In the genomic region with DNA sequence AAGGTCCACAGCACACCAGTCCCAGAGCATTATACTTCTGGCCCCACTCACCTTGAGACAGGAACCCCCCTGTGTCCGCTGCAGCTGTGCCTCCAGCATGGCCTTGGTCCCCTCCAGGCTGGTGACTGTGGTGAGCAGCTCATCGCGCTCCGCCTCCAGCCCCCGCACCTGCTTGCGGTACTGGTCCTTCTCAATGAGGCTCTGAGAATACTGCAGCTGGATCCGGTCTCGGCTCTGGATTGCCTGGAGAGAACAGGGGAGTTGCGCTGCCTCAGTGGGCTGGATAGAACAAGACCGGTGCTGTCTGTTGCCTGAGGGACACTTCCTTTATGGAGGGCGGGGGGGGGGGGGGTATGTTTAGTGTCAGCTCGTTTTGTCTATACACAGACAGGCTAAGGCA, we compare ENCODE assay signal across 14 mouse cellular contexts. TPM values are rescaled to one million over a fixed set of nuclear protein-coding genes. Genes with fewer than 3 reads are reported as not detected.
DNase-seq lines count a peak whose midpoint lies in the region; ATAC-seq and TF ChIP-seq lines count a peak whose summit lies in the region.
"Had no signal": no experiment of that assay in that cellular context is flagged by ENCODE, and none has a peak within 500 bp of the region (broad histone marks: within the 10 kb centered on the region; RNA-seq: fewer than 3 reads in every experiment).

No protein-coding gene starts in this region.

- TF ChIP-seq POLR2A in heart, adult 2 months (IDR thresholded peaks at IDR 0.05; ENCODE audit: insufficient read depth, low read depth, low read length) = no peak

- 63% methylated on average over 12 of the region's 12 CpGs for WGBS in heart, adult 2 months
- WGBS in kidney, embryonic 15.5 days = 79% methylated on average over 12 of the region's 12 CpGs
- 75% methylated on average over 12 of the region's 12 CpGs for WGBS in midbrain, embryonic 11.5 days
- 76% methylated on average over 11 of the region's 12 CpGs for WGBS in midbrain, postnatal 0 days
- 82% methylated on average over 12 of the region's 12 CpGs for WGBS in forebrain, embryonic 11.5 days

- H3K4me3 ChIP-seq in heart, adult 2 months = no peak overlapping the region
- H3K4me3 ChIP-seq in kidney, embryonic 15.5 days (replicated peaks) = no peak overlapping the region
- H3K4me3 ChIP-seq in midbrain, embryonic 11.5 days (ENCODE audit: low read depth, low read length) = no peak overlapping the region
- no peak overlapping the region for H3K4me3 ChIP-seq in midbrain, postnatal 0 days (ENCODE audit: low read depth, low read length)
- no peak overlapping the region for H3K4me3 ChIP-seq in forebrain, embryonic 11.5 days (ENCODE audit: low read depth, low read length)

- no peaks in the 10 kb centered on the region for H3K79me2 ChIP-seq in heart, adult 2 months (replicated peaks; ENCODE audit: control insufficient read depth, insufficient read depth, low read length)

- TF ChIP-seq EP300 in heart, adult 2 months (IDR thresholded peaks at IDR 0.05; ENCODE audit: insufficient read depth, low read depth, low read length) = no peak

- intact Hi-C loops in heart, adult 2 months (cut with DNase I) = no loop called here

- no peak for DNase-seq in heart, adult 2 months
- no peak for DNase-seq in heart, adult 18-20 months
- no peak for DNase-seq in kidney, adult 9 months
- no peak for DNase-seq in midbrain, embryonic 11.5 days (ENCODE audit: low spot score, missing footprints)
- DNase-seq in midbrain, postnatal 0 days (ENCODE audit: low spot score) = no peak
- DNase-seq in adrenal gland, adult 18-20 months (ENCODE audit: low spot score in 2 of 2) = no peak
- DNase-seq in forebrain, embryonic 11.5 days (ENCODE audit: low spot score) = no peak
- DNase-seq: B cell, adult 2 months; cerebellum, adult 18-20 months; right cerebral cortex, postnatal 25 days had no signal

- H3K9me3 ChIP-seq in kidney, embryonic 15.5 days (replicated peaks) = no peaks in the 10 kb centered on the region
- H3K9me3 ChIP-seq in midbrain, embryonic 11.5 days (ENCODE audit: control insufficient read depth, low read length) = no peaks in the 10 kb centered on the region
- no peaks in the 10 kb centered on the region for H3K9me3 ChIP-seq in midbrain, postnatal 0 days (ENCODE audit: low read length)
- no peaks in the 10 kb centered on the region for H3K9me3 ChIP-seq in forebrain, embryonic 11.5 days (ENCODE audit: control insufficient read depth, low read length)
- H3K9me3 ChIP-seq: G1E had no signal

- no peak overlapping the region for H3K4me2 ChIP-seq in kidney, embryonic 15.5 days
- no peak overlapping the region for H3K4me2 ChIP-seq in midbrain, embryonic 11.5 days
- H3K4me2 ChIP-seq in midbrain, postnatal 0 days (ENCODE audit: low read depth, low read length, poor library complexity, severe bottlenecking) = no peak overlapping the region
- no peak overlapping the region for H3K4me2 ChIP-seq in forebrain, embryonic 11.5 days (ENCODE audit: low read depth, low read length, severe bottlenecking)

- peaks cover 31% of the 10 kb centered on the region for H3K4me1 ChIP-seq in heart, adult 2 months (ENCODE audit: control insufficient read depth, insufficient read depth, low read length)
- peaks cover 40% of the 10 kb centered on the region for H3K4me1 ChIP-seq in kidney, embryonic 15.5 days
- H3K4me1 ChIP-seq in midbrain, embryonic 11.5 days (ENCODE audit: control insufficient read depth, insufficient read depth, low read length) = peaks cover 2% of the 10 kb centered on the region; the same call in 1 of the 2 replicates
- no peaks in the 10 kb centered on the region; the same call in 1 of the 2 replicates for H3K4me1 ChIP-seq in midbrain, postnatal 0 days (ENCODE audit: insufficient read depth, low read length)
- H3K4me1 ChIP-seq in forebrain, embryonic 11.5 days (replicated peaks; ENCODE audit: control insufficient read depth, insufficient read depth, low read length) = 0 out of 2 replicates have a peak, but pooled peaks cover 1% of the 10 kb centered on the region

- H3K27me3 ChIP-seq in heart, adult 2 months (ENCODE audit: control insufficient read depth, insufficient read depth, low read length) = no peaks in the 10 kb centered on the region
- H3K27me3 ChIP-seq in kidney, embryonic 15.5 days = peaks cover 40% of the 10 kb centered on the region
- H3K27me3 ChIP-seq in midbrain, embryonic 11.5 days (ENCODE audit: control insufficient read depth, insufficient read depth, low read length) = no peaks in the 10 kb centered on the region; the same call in 1 of the 2 replicates
- no peaks in the 10 kb centered on the region for H3K27me3 ChIP-seq in midbrain, postnatal 0 days (ENCODE audit: insufficient read depth, low read length)
- no peaks in the 10 kb centered on the region for H3K27me3 ChIP-seq in forebrain, embryonic 11.5 days (ENCODE audit: control insufficient read depth, insufficient read depth, low read length)

- peak overlapping the region; percentile 74 for H3K27ac ChIP-seq in heart, adult 2 months
- H3K27ac ChIP-seq in kidney, embryonic 15.5 days = peak overlapping the region; percentile 60
- no peak overlapping the region for H3K27ac ChIP-seq in midbrain, embryonic 11.5 days (ENCODE audit: low read depth, low read length)
- H3K27ac ChIP-seq in midbrain, postnatal 0 days (ENCODE audit: low read depth, low read length) = no peak overlapping the region
- H3K27ac ChIP-seq in forebrain, embryonic 11.5 days (ENCODE audit: low read depth, low read length) = no peak overlapping the region

- TF ChIP-seq CTCF in heart, adult 2 months (IDR thresholded peaks at IDR 0.05) = no peak
- TF ChIP-seq CTCF in midbrain, postnatal 0 days (IDR thresholded peaks at IDR 0.05) = no peak

- peaks cover 12% of the 10 kb centered on the region for H3K36me3 ChIP-seq in heart, adult 2 months (ENCODE audit: control insufficient read depth, insufficient read depth, low read length)
- H3K36me3 ChIP-seq in kidney, embryonic 15.5 days = peaks cover 37% of the 10 kb centered on the region
- no peaks in the 10 kb centered on the region for H3K36me3 ChIP-seq in midbrain, embryonic 11.5 days (ENCODE audit: control insufficient read depth, insufficient read depth, low read length)
- H3K36me3 ChIP-seq in midbrain, postnatal 0 days (ENCODE audit: insufficient read depth, low read length) = no peaks in the 10 kb centered on the region
- H3K36me3 ChIP-seq in forebrain, embryonic 11.5 days (ENCODE audit: control insufficient read depth, insufficient read depth, low read length) = no peaks in the 10 kb centered on the region
- H3K36me3 ChIP-seq: G1E had no signal

- ATAC-seq in kidney, embryonic 15.5 days (replicated peaks; ENCODE audit: low FRiP score) = no peak
- 0 out of 2 replicates have a peak, but pooled peaks have one; percentile 9 for ATAC-seq in midbrain, embryonic 11.5 days (ENCODE audit: low FRiP score)
- ATAC-seq in midbrain, postnatal 0 days (ENCODE audit: low FRiP score) = no peak
- ATAC-seq in forebrain, embryonic 11.5 days (replicated peaks; ENCODE audit: low FRiP score) = no peak

- H3K9ac ChIP-seq in heart, adult 2 months (ENCODE audit: low read depth, low read length) = peak overlapping the region; percentile 39
- H3K9ac ChIP-seq in kidney, embryonic 15.5 days = no peak overlapping the region
- H3K9ac ChIP-seq in midbrain, embryonic 11.5 days (ENCODE audit: low read length) = no peak overlapping the region
- no peak overlapping the region for H3K9ac ChIP-seq in midbrain, postnatal 0 days (replicated peaks; ENCODE audit: low read length, poor library complexity, severe bottlenecking)
- no peak overlapping the region for H3K9ac ChIP-seq in forebrain, embryonic 11.5 days (ENCODE audit: low read length)

RNA-seq across cellular contexts. Expression of a gene that starts 11.9 kb away (rescaled TPM):
- total RNA-seq in heart, adult 2 months (2021) = 10 to 100 TPM; 15.0 to 17.0 TPM
- polyA plus RNA-seq in heart, adult 2 months (2012; rRNA removed) = 22.3 and 28.5 TPM in 2 replicates
- total RNA-seq in heart, adult 18-20 months (2021) = 10 to 100 TPM; 14.1 to 14.5 TPM
- polyA plus RNA-seq in kidney, embryonic 15.5 days (2015; fragmentation: Nextera tagmentation; extraction: Ambion mirVana) = 9.1 and 9.5 TPM in 2 replicates
- polyA plus RNA-seq in midbrain, embryonic 11.5 days (2014; fragmentation: Nextera tagmentation; extraction: Ambion mirVana) = 1.3 and 1.5 TPM in 2 replicates
- total RNA-seq in midbrain, postnatal 0 days (2014; rRNA removed) = 0.71 and 1.6 TPM in 2 replicates
- 2.2 and 2.5 TPM in 2 replicates for polyA plus RNA-seq in midbrain, postnatal 0 days (2015; fragmentation: Nextera tagmentation; extraction: Ambion mirVana)
- 1 to 10 TPM; 5.6 to 8.1 TPM for total RNA-seq in adrenal gland, adult 18-20 months (2021)
- polyA plus RNA-seq in forebrain, embryonic 11.5 days (2014; fragmentation: Nextera tagmentation; extraction: Ambion mirVana) = 2.3 and 2.7 TPM in 2 replicates
- total RNA-seq: G1E; granulocyte monocyte progenitor cell, adult 5-6 weeks; megakaryocyte-erythroid progenitor cell, adult 5-6 weeks had no signal
- polyA plus RNA-seq: G1E had no signal

RNA-seq across cellular contexts. Expression of a gene that starts 17.7 kb away (rescaled TPM):
- total RNA-seq in heart, adult 2 months (2021) = 10 to 100 TPM; 11.1 to 11.6 TPM
- polyA plus RNA-seq in heart, adult 2 months (2012; rRNA removed) = 15.0 and 19.1 TPM in 2 replicates
- total RNA-seq in heart, adult 18-20 months (2021) = 10 to 100 TPM; 10.8 to 11.0 TPM
- polyA plus RNA-seq in kidney, embryonic 15.5 days (2015; fragmentation: Nextera tagmentation; extraction: Ambion mirVana) = 25.4 and 25.6 TPM in 2 replicates
- 57.2 and 61.8 TPM in 2 replicates for polyA plus RNA-seq in midbrain, embryonic 11.5 days (2014; fragmentation: Nextera tagmentation; extraction: Ambion mirVana)
- 4.6 and 6.9 TPM in 2 replicates for total RNA-seq in midbrain, postnatal 0 days (2014; rRNA removed)
- polyA plus RNA-seq in midbrain, postnatal 0 days (2015; fragmentation: Nextera tagmentation; extraction: Ambion mirVana) = 7.6 and 8.1 TPM in 2 replicates
- total RNA-seq in adrenal gland, adult 18-20 months (2021) = 10 to 100 TPM; 11.8 to 21.4 TPM
- 108 and 113 TPM in 2 replicates for polyA plus RNA-seq in forebrain, embryonic 11.5 days (2014; fragmentation: Nextera tagmentation; extraction: Ambion mirVana)
- total RNA-seq: G1E had no signal
- polyA plus RNA-seq: G1E had no signal

RNA-seq across cellular contexts. Expression of a gene that starts 51.4 kb away (rescaled TPM):
- total RNA-seq in heart, adult 2 months (2021) = 10 to 100 TPM; 30.8 to 37.1 TPM
- polyA plus RNA-seq in heart, adult 2 months (2012; rRNA removed) = 62.3 and 71.8 TPM in 2 replicates
- 10 to 100 TPM; 26.3 to 27.9 TPM for total RNA-seq in heart, adult 18-20 months (2021)
- 46.2 and 51.1 TPM in 2 replicates for polyA plus RNA-seq in kidney, embryonic 15.5 days (2015; fragmentation: Nextera tagmentation; extraction: Ambion mirVana)
- polyA plus RNA-seq in midbrain, embryonic 11.5 days (2014; fragmentation: Nextera tagmentation; extraction: Ambion mirVana) = 6.4 and 9.0 TPM in 2 replicates
- 14.1 and 14.9 TPM in 2 replicates for total RNA-seq in midbrain, postnatal 0 days (2014; rRNA removed)
- polyA plus RNA-seq in midbrain, postnatal 0 days (2015; fragmentation: Nextera tagmentation; extraction: Ambion mirVana) = 14.8 and 14.9 TPM in 2 replicates
- total RNA-seq in adrenal gland, adult 18-20 months (2021) = 10 to 100 TPM; 36.2 to 53.1 TPM
- polyA plus RNA-seq in forebrain, embryonic 11.5 days (2014; fragmentation: Nextera tagmentation; extraction: Ambion mirVana) = 9.6 and 10.4 TPM in 2 replicates
- total RNA-seq: granulocyte monocyte progenitor cell, adult 5-6 weeks; megakaryocyte-erythroid progenitor cell, adult 5-6 weeks had no signal
- polyA plus RNA-seq: G1E had no signal

Comparison
In these comparisons a context has a peak if more than half of its experiments do, and no peak if none do; other contexts are left out.
1. H3K27ac ChIP-seq: peak in heart, adult 2 months (single experiment) and kidney, embryonic 15.5 days (single experiment); none in midbrain, embryonic 11.5 days (single experiment), midbrain, postnatal 0 days (single experiment) and forebrain, embryonic 11.5 days (single experiment).